Mouse (Mus musculus): ENCODE results near the gene Col1a1.

Col1a1 gene

GRCm38 (mm10) chr11:94936045-94936444 is at the start of gene Col1a1:
Col1a1 (plus strand) TSS chr11:94936224.
- in situ Hi-C loops (cut with MboI, MseI): loop anchor here (5.0 kb wide), 1 partner anchor 69 kb away; no protein-coding TSS in a partner anchor

DNA sequence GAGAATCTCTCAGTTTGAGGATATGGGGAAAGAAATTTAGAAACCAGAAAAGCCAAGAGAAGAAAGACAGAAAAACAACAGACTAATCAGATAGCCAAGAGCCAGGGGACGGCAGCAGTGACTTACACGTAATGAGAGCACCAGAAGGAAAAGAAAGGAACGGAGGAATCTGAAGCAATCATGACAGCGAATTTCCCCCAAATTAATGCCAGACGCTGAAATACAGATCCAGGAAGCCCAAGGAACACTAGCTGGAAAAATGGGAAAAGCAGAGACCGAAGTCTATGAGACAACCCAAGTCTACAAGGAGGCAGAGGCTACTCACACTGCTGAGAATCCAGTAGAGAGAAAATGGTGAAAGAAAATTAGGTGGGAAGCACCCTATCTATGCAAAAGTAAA is 44.9 kb upstream of the Col1a1 start:
- in situ Hi-C loops (cut with MboI, MseI): no loop called here

DNA sequence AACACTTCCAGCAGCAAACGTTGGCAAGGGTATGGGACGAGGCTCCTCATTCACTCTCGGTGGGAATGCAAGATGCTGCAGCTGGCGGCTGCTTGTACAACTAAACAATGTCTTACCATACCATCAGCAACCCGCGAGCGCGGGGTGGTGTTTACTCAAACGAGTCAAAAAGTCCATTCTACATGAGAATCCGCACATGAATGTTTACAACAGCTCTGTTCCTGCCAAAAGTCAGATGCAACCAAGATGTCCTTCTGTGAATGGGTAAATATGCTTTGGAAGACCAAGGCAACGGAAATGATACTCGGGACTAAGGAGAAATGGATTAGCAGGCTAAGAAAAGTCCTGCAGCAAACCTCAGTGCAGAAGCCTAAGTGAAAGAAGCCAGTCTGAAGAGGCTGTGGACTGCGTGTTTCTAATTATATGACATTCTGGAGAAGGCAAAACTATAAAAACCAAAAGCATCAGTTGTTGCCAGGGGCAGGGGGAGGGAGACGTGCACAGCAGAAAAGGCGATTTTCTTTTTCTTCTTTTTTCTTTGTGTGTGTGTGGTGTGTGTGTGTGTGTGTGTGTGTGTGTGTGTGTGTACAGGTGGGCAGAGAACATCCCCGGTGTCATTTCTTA is 39.2 kb upstream of the Col1a1 start:
- in situ Hi-C loops (cut with MboI, MseI): no loop called here

DNA sequence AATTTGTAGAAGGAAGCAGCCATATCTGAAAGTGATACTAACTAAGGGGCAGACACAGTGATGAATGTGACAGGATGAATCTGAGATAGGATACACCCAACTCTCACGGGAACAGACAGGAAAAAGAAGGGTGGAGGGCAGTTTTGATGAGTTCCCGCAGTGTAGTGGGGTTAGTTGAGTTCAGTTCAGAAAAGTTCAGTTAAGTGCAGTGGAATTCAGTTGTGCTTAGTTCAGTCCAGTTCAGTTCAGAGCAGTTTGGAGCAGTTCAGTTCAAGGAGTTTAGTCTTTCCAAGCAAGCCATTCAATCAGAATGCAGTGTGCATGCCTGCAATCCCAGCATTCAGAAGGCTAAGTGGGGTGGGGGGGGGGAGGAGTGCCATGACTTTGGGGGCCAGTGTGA is 34.8 kb upstream of the Col1a1 start:
- in situ Hi-C loops (cut with MboI, MseI): no loop called here

DNA sequence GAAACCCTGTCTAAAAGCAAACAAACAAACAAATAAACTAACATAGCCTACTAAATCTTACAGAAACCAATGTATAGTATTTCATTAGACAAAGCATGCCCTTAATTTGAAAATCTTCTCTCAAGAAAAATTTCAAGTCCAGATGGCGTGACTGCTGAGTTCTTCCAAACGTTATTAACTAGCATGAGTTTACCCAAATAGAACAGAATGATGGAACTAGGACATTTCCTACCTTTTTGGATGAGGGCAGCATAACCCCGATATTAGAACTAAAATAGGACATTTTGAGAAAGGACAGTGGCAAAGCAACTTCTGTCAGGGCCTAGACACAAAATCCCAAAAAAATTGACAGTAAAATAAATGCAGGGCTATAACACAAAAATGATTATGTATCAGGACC is 31.7 kb upstream of the Col1a1 start:
- in situ Hi-C loops (cut with MboI, MseI): no loop called here

- in situ Hi-C loops (cut with MboI, MseI): no loop called here
Observed at GRCm38 (mm10) chr11:94910971-94911370, 25.1 kb upstream of the Col1a1 start.

GRCm38 (mm10) chr11:94912568-94912967 is 23.5 kb upstream of the Col1a1 start:
- in situ Hi-C loops (cut with MboI, MseI): no loop called here

DNA sequence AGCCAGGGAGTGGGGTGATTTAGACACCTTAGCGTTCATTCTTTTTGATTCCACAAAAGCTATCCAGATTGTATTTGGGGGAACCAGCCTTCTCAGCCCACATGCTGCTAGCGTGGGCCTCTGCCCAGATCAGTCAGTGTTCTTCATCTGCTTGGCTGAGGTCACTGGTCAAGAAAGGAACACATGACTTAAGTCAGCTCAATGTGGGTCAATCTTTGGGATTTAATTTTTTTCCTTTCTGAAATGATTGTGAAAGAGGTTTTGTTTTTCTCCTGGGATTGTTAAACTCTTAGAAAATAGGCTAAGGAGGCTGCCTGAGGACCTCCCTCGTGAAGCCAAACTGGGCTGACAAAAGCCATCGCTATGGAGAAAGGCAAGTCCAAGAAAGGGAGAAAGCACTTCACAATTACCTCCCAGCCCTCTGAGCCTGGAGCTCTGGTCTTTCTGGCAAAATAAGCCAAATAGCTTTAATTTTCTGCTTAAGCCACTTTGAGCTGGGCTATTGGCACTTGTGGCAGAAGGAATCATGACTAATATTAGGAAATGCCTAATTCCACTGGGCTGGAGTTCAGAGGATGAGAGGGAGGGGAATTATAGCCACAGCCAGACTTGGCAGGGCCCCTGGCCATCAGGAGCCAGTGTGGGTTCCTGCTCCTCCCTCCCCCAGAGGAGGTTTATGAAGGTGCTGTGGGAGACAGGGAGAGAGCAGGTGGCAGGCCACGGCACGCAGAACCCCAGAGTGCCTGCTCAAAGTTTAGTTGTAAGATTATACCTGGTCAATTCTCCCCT is 22.5 kb upstream of the Col1a1 start:
- in situ Hi-C loops (cut with MboI, MseI): no loop called here

DNA sequence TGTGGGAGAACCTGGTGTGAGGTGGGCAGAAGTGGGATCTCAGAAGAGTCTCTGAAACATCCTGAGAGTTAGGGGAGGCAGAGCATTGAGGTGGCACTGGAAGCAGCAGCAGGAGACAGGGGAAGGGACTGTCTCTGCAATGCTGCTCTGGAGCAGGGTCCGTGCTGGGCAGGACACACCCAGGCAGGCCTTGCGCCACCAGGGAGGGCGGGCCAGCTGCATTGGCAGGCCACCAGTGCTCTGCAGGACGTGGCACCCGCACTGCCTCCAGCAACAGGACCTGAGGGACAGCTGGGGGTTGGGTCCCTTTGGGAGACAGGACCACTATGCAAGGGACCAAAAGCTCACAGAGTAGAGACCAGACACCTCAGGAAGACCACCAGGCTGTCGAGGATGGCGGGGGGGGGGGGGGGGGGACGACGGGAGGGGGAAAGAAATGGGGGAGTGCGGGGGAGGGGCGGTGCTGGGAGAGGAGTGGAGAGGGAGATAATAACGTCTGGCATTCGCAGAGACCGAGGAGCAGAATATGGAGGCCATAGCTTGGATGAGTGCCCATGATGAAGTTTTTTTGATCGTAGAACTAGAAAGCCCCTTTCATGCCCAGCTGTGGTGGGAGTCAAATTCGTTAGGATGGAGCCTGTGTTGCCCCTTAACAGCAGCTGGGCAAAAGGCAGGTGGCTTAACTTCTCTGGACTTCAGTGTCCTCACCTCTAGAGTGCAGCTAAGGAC is 20.2 kb upstream of the Col1a1 start:
- in situ Hi-C loops (cut with MboI, MseI): no loop called here

DNA sequence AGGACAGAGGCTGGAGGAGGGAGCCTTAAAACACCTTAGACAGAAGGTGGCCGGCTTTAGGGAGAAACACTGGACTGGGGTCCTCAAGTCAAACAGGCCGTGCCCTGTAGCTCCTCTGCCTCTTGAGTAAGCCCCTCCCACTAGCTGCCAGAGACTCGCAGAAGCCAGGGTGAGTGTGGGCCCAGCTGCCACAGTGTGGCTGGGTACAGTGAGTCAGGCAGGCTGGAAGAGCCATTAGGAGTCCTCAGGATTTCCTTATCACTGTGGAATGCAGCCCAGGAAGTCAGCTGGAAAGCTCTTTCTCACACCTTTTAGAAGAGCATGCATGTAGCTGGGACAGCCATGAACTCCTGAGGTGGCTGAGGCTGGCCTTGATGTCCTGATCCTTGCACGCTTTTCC is 19.5 kb upstream of the Col1a1 start:
- in situ Hi-C loops (cut with MboI, MseI): no loop called here

GRCm38 (mm10) chr11:94917717-94918116 is 18.3 kb upstream of the Col1a1 start:
- in situ Hi-C loops (cut with MboI, MseI): no loop called here

DNA sequence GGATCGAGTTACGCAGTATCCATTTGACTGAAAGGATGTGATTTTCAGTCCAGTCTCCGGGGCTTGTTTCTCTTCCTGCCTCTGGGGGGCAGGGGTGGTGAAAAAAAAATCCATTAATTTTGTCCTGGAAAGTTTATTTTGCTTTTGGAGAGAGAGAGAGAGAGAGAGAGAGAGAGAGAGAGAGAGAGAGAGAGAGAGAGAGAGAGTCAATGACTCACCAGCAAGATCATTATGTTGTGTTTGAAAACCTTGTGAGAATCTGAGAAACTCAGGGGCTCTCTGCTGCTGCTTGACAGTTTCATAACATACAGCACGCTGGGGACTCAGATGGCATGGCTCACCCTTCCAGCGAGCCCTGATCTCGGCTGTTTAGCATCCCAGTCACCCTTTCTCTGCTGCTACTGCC is 15.0 kb upstream of the Col1a1 start:
- in situ Hi-C loops (cut with MboI, MseI): no loop called here

GRCm38 (mm10) chr11:94924977-94925376 is 11.0 kb upstream of the Col1a1 start:
- in situ Hi-C loops (cut with MboI, MseI): no loop called here

GRCm38 (mm10) chr11:94926431-94926830 is 9.6 kb upstream of the Col1a1 start:
- in situ Hi-C loops (cut with MboI, MseI): no loop called here

DNA sequence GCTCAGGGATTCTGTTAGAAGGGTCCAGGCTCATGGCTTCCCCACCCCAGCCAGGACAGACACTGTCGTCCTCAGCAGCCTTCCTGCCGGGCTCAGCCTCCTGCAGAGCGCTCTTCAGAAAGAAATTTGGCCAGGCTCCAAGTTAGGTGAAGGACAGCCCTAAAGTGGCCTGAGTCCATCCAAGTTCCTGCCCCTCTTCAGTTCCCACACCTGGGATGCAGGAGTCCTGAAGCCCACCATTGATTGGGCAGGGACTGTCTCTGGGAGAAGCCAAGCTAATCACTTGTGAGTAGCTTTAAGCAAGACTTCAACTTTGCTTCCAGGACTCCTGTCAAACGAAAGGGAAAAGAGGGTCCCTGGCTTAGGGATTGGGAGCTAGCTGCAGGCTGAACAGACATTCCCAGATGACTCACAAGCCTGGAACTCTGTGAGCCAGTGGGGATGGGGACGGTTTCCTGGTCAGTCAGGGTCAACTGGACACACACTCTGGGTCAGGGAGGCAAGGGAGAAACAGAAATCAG is 8.2 kb upstream of the Col1a1 start:
- in situ Hi-C loops (cut with MboI, MseI): no loop called here

DNA sequence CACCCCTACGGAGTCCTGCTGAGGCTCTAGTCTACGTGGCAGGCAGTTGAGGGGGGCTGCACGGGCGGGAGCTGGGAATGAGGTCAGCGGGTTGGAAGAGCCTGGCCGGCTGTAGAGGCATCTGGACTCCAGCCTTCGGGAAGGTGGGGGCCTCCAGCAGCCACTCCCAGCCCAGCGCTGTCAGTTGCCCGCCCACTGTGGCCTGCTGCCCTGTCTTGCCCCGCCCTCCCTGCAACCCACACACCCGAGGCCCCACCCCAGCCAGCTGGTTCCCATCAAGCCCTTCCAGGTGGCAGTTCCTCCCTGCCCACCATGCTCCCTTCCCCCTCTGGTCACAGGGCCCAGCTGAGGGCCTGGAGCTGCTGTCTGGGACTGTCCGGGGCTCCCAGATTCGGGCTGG is 7.2 kb upstream of the Col1a1 start:
- in situ Hi-C loops (cut with MboI, MseI): no loop called here

DNA sequence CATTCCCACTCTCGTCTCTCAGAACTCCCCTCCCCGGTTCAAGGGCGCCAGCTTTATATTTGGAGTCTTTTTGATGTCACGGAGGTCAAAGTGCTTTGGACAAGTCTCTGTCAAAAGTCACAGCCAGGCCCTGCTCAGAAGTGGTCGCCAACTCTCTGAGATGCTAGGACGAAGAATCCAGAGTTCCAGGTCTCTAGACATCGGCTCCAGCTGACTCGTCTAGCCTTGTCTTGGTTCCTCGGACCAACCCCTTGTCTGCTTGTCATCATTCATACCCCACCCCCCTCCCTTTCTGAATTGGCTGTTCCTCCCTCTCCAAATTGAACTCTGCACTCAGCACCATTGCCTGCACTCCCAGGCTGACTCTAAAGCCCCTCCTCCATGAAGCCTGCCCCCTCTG is 6.4 kb upstream of the Col1a1 start:
- in situ Hi-C loops (cut with MboI, MseI): no loop called here

DNA sequence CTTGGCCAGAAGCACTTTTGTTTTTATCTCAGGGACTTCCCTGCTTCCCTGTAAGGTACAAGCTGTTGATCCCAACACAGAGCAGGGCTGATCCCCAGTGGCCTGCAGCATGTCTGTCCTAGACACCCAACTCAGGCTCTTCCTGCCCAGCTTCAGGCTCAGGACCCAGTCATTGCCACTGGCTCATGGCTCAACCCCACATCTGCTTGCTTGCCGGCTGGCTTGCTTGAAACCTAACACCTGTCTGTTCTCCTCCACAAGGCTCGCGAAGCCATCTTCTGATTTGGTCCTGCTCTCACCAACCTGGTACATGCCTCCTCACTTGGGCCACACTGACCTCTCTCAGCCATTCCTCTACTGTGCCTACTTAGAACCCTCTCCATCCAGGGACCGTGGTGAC is 5.9 kb upstream of the Col1a1 start:
- in situ Hi-C loops (cut with MboI, MseI): no loop called here

- in situ Hi-C loops (cut with MboI, MseI): no loop called here
Observed at GRCm38 (mm10) chr11:94933584-94933983, 2.4 kb upstream of the Col1a1 start.

GRCm38 (mm10) chr11:94934526-94934925 is 1.5 kb upstream of the Col1a1 start:
- in situ Hi-C loops (cut with MboI, MseI): no loop called here

- in situ Hi-C loops (cut with MboI, MseI): loop anchor here (5.0 kb wide), 1 partner anchor 70 kb away; no protein-coding TSS in a partner anchor
Observed at GRCm38 (mm10) chr11:94936851-94937295, 849 bp downstream of the Col1a1 start.

GRCm38 (mm10) chr11:94937335-94937781 is 1.3 kb downstream of the Col1a1 start:
- in situ Hi-C loops (cut with MboI, MseI): loop anchor here (5.0 kb wide), 1 partner anchor 70 kb away; no protein-coding TSS in a partner anchor
